Mouse (Mus musculus): ENCODE data around the gene Rnf141. TPM values are rescaled to one million over a fixed set of nuclear protein-coding genes. Genes with fewer than 3 reads are reported as not detected.

Rnf141 gene
- polyA plus RNA-seq, 1 experiment = 12.4 TPM

DNA sequence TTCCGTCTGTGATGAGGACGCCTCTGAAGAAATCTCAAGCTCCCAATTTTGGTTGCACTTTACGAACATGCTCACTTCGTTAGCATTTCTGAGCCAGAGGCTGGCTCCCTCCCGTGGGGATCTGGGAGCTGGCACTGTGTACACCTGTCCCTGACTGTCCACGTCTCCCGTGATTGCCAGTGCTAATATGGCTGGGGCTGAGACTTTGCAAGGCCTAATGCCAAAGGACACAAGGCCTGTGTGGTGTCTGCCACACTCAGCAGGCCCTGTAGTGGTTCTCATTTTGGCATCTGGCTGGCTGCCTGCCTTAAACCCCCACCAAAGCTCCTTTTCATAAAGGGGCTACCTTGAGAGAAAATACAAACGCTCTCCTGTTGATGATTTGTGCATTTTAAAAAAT, 33.3 kb downstream of the Rnf141 start:
- Histone ChIP-seq H3K36me3 (ENCODE audit: control insufficient read depth, insufficient read depth, low read length) (peaks cover 13% of the 10 kb centered on the region), H3K4me1 (ENCODE audit: control insufficient read depth, insufficient read depth, insufficient read length) (no peaks in the 10 kb centered on the region), H3K27ac (ENCODE audit: insufficient read depth, low read length) (no peak overlapping the region), H3K27me3 (ENCODE audit: control insufficient read depth, insufficient read depth, low read length) (no peaks in the 10 kb centered on the region), H3K4me3 (ENCODE audit: extremely low read depth, insufficient read depth, insufficient read length) (no peak overlapping the region)
- DNase-seq (ENCODE audit: low read depth in 1 of 2, low spot score in 2 of 2) = no peak
- no peak for TF ChIP-seq CTCF (IDR thresholded peaks at IDR 0.05; ENCODE audit: extremely low read depth, insufficient read depth, insufficient read length, insufficient replicate concordance)
- TF ChIP-seq POLR2A (IDR thresholded peaks at IDR 0.05; ENCODE audit: low read depth, low read length) = no peak
- WGBS = 93% methylated on average over 8 of the region's 8 CpGs

DNA sequence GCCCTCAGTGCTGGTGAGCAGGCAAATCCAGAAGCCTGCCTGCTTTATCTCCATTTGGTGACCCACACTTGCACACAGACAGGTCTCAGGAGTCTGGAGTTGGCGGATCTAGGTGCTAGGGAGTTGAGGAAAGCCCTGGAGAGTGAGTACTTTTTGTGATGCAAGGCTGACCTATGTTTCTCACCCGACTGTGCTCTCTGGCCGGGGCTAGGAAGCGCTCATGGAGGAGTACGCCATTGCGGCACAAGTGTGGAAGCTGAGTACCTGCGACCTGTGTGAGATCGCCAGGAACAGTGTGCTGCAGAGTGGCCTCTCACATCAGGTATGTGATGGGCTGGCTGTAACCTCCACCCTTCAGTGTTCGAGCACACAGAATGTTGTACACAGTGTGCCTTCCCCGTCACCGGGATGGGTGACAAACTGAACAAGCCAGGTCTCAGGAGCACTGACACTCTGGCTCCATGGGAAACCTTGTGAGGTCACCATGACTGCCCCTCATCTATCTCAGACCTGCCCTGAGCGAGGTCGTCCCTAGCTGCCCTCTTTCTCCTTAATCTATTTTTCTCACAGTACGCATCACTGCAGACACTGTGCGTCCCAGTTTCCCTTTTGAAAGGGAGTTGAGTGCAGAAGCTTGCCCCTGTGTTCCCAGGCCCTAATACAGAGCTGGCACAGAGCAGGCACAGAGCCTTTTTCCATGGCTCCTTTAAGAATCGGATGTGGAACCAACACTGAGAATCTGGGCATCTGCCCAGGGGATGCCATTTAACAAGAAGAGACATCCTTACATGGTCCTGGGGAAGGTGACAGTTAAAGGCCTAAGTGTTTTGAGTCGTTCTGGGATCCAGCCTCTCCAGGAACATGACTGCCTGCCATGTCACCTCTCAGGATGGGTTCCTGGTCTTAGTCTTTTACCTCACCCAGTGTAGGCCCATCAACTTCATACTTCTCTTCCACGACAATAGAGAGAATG, 34.4 kb downstream of the Rnf141 start:
- DNase-seq (ENCODE audit: low read depth in 1 of 2, low spot score in 2 of 2) = no peak
- no peaks in the 10 kb centered on the region for H3K4me1 ChIP-seq (ENCODE audit: control insufficient read depth, insufficient read depth, insufficient read length)
- TF ChIP-seq CTCF (IDR thresholded peaks at IDR 0.05; ENCODE audit: extremely low read depth, insufficient read depth, insufficient read length, insufficient replicate concordance) (no peak), POLR2A (IDR thresholded peaks at IDR 0.05; ENCODE audit: low read depth, low read length) (no peak)
- no peak overlapping the region for H3K27ac ChIP-seq (ENCODE audit: insufficient read depth, low read length)
- no peak overlapping the region for H3K4me3 ChIP-seq (ENCODE audit: extremely low read depth, insufficient read depth, insufficient read length)
- 94% methylated on average over 18 of the region's 18 CpGs for WGBS
- no peaks in the 10 kb centered on the region for H3K27me3 ChIP-seq (ENCODE audit: control insufficient read depth, insufficient read depth, low read length)
- peaks cover 11% of the 10 kb centered on the region for H3K36me3 ChIP-seq (ENCODE audit: control insufficient read depth, insufficient read depth, low read length)

DNA sequence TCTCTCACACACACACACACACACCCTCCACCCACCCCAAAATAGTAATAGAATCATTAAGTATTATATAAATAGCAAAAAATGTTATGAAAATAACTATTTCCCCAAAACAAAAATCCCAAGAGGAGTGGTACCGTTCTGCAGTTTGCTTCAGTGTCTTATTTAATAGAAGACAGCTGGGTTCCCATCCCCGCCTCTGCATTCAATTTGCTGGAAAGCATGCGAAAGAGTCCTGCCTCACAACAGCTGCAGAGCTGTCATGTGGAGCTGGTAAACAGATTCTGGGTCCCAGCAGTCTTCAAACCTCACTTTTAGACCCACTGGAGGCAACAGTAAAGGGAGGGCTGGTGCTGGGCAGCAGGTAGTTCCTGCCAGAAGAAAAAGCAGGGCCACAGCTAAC, 35.3 kb downstream of the Rnf141 start:
- Histone ChIP-seq H3K27ac (ENCODE audit: insufficient read depth, low read length) (no peak overlapping the region), H3K4me1 (ENCODE audit: control insufficient read depth, insufficient read depth, insufficient read length) (no peaks in the 10 kb centered on the region), H3K4me3 (ENCODE audit: extremely low read depth, insufficient read depth, insufficient read length) (no peak overlapping the region), H3K27me3 (ENCODE audit: control insufficient read depth, insufficient read depth, low read length) (no peaks in the 10 kb centered on the region), H3K36me3 (ENCODE audit: control insufficient read depth, insufficient read depth, low read length) (peaks cover 18% of the 10 kb centered on the region)
- TF ChIP-seq CTCF (IDR thresholded peaks at IDR 0.05; ENCODE audit: extremely low read depth, insufficient read depth, insufficient read length, insufficient replicate concordance) (no peak), POLR2A (IDR thresholded peaks at IDR 0.05; ENCODE audit: low read depth, low read length) (no peak)
- WGBS = 62% methylated on average over 3 of the region's 3 CpGs
- DNase-seq (ENCODE audit: low read depth in 1 of 2, low spot score in 2 of 2) = no peak

GRCm38 (mm10) chr7:110807460-110808030, 36.7 kb downstream of the Rnf141 start:
- Histone ChIP-seq H3K36me3 (ENCODE audit: control insufficient read depth, insufficient read depth, low read length) (peaks cover 28% of the 10 kb centered on the region), H3K27me3 (ENCODE audit: control insufficient read depth, insufficient read depth, low read length) (no peaks in the 10 kb centered on the region), H3K27ac (ENCODE audit: insufficient read depth, low read length) (no peak overlapping the region), H3K4me1 (ENCODE audit: control insufficient read depth, insufficient read depth, insufficient read length) (no peaks in the 10 kb centered on the region), H3K4me3 (ENCODE audit: extremely low read depth, insufficient read depth, insufficient read length) (no peak overlapping the region)
- no peak for DNase-seq (ENCODE audit: low read depth in 1 of 2, low spot score in 2 of 2)
- TF ChIP-seq POLR2A (IDR thresholded peaks at IDR 0.05; ENCODE audit: low read depth, low read length) = no peak
- no peak for TF ChIP-seq CTCF (IDR thresholded peaks at IDR 0.05; ENCODE audit: extremely low read depth, insufficient read depth, insufficient read length, insufficient replicate concordance)
- WGBS = 92% methylated on average over 13 of the region's 13 CpGs

- DNase-seq (ENCODE audit: low read depth in 1 of 2, low spot score in 2 of 2) = no peak
- Histone ChIP-seq H3K4me1 (ENCODE audit: control insufficient read depth, insufficient read depth, insufficient read length) (no peaks in the 10 kb centered on the region), H3K27me3 (ENCODE audit: control insufficient read depth, insufficient read depth, low read length) (no peaks in the 10 kb centered on the region), H3K27ac (ENCODE audit: insufficient read depth, low read length) (no peak overlapping the region), H3K36me3 (ENCODE audit: control insufficient read depth, insufficient read depth, low read length) (peaks cover 23% of the 10 kb centered on the region), H3K4me3 (ENCODE audit: extremely low read depth, insufficient read depth, insufficient read length) (no peak overlapping the region)
- 55% methylated on average over 3 of the region's 3 CpGs for WGBS
- TF ChIP-seq CTCF (IDR thresholded peaks at IDR 0.05; ENCODE audit: extremely low read depth, insufficient read depth, insufficient read length, insufficient replicate concordance) (no peak), POLR2A (IDR thresholded peaks at IDR 0.05; ENCODE audit: low read depth, low read length) (no peak)
Observed at GRCm38 (mm10) chr7:110804266-110804665, 40.0 kb downstream of the Rnf141 start.

- TF ChIP-seq CTCF (IDR thresholded peaks at IDR 0.05; ENCODE audit: extremely low read depth, insufficient read depth, insufficient read length, insufficient replicate concordance) (no peak), POLR2A (IDR thresholded peaks at IDR 0.05; ENCODE audit: low read depth, low read length) (no peak)
- Histone ChIP-seq H3K4me3 (ENCODE audit: extremely low read depth, insufficient read depth, insufficient read length) (no peak overlapping the region), H3K36me3 (ENCODE audit: control insufficient read depth, insufficient read depth, low read length) (peaks cover 21% of the 10 kb centered on the region), H3K27me3 (ENCODE audit: control insufficient read depth, insufficient read depth, low read length) (no peaks in the 10 kb centered on the region), H3K27ac (ENCODE audit: insufficient read depth, low read length) (no peak overlapping the region), H3K4me1 (ENCODE audit: control insufficient read depth, insufficient read depth, insufficient read length) (no peaks in the 10 kb centered on the region)
- DNase-seq (ENCODE audit: low read depth in 1 of 2, low spot score in 2 of 2) = no peak
- WGBS = 97% methylated on average over 10 of the region's 10 CpGs
Observed at GRCm38 (mm10) chr7:110803131-110803530, 41.1 kb downstream of the Rnf141 start.
